Mouse (Mus musculus) hindbrain, embryonic 13.5 days (tissue): Measurements from ENCODE around the gene Shox2. TPM values are rescaled to one million over a fixed set of nuclear protein-coding genes. Genes with fewer than 3 reads are reported as not detected.

ENCODE experiments used
- ATAC-seq: fragments of 200-750 bp; cut with Nextera tagmentation; 2 replicates; pipeline ENCODE4 v1.8.0; 2017; ENCODE audit warnings: moderate TSS enrichment; ENCODE audit not compliant: low FRiP score
- H3K27ac ChIP-seq: fragments of 300-500 bp; sonication (generic); 2 replicates; pipeline ENCODE4 v1.5.1; 2015; ENCODE audit warnings: inconsistent platforms, mild to moderate bottlenecking, moderate library complexity
- H3K27me3 ChIP-seq: fragments of 300-500 bp; sonication (generic); 2 replicates; pipeline ENCODE4 v1.6.1; 2015; ENCODE audit warnings: mild to moderate bottlenecking, inconsistent platforms
- H3K36me3 ChIP-seq: fragments of 300-500 bp; sonication (generic); 2 replicates; pipeline ENCODE4 v1.6.1; 2015; ENCODE audit warnings: mild to moderate bottlenecking, inconsistent platforms
- H3K4me1 ChIP-seq: fragments of 300-500 bp; sonication (generic); replicated peaks from 2 replicates; pipeline ENCODE4 v1.6.1; 2015; ENCODE audit warnings: inconsistent platforms
- H3K4me2 ChIP-seq: fragments of 300-500 bp; sonication (generic); 2 replicates; pipeline ENCODE4 v1.6.1; 2015; ENCODE audit warnings: inconsistent platforms, mild to moderate bottlenecking, moderate library complexity
- H3K4me3 ChIP-seq: fragments of 300-500 bp; sonication (generic); 2 replicates; pipeline ENCODE4 v1.5.1; 2015; ENCODE audit warnings: mild to moderate bottlenecking, inconsistent platforms
- H3K9ac ChIP-seq: fragments of 300-500 bp; sonication (generic); 2 replicates; pipeline ENCODE4 v1.6.1; 2015; ENCODE audit warnings: mild to moderate bottlenecking, inconsistent platforms
- H3K9me3 ChIP-seq: fragments of 300-500 bp; sonication (generic); 2 replicates; pipeline ENCODE4 v1.6.1; 2016; ENCODE audit warnings: inconsistent platforms
- WGBS: fragments of 180-500 bp; shearing (Covaris S2); methylation state at CpG from one replicate; pipeline ENCODE4 v1.1.7; 2015; 5-methylcytosine and 5-hydroxymethylcytosine counted together
- polyA plus RNA-seq: library from polyadenylated mRNA; unstranded; fragments of >200 nt; fragmentation: Nextera tagmentation; extraction: Ambion mirVana; gene quantifications from 2 replicates; pipeline ENCODE4 v1.2.1, GENCODE M21; 2015

Gene Shox2
- 33.9 and 48.7 TPM in 2 replicates for polyA plus RNA-seq

DNA sequence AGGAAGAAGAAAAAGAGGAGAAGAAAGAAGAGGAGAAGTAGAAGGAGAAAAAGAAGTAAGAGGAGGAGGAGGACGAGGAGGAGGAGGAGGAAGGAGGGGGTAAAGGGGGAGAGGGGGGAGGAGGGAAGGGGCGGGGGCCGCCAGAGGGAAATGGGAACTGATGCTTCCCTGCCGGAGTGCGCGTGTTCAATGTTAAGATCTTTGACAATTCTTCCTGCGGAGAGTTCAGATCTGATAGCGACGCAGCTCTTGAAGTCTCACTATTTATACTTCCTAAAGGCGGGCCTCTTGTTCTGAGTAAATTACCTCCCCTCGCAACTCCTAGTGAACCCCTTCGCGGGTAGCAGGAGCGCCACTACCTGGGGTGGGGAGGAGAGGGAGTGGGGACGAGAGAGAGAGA lies at the start of gene Shox2:
Gene Shox2 (minus strand): TSS at position 66 of the 400 bp plus-strand sequence.
- peak within 1 kb of the TSS; percentile 86 for H3K27ac ChIP-seq
- no peak for ATAC-seq
- peak within 1 kb of the TSS; percentile 46 for H3K4me3 ChIP-seq
- H3K27me3 ChIP-seq, result peaks cover 73% of the 10 kb centered on the region
- H3K4me2 ChIP-seq, result peak within 1 kb of the TSS; percentile 60
- peak within 1 kb of the TSS; percentile 71 for H3K9ac ChIP-seq
- 1% methylated on average over 14 of the region's 15 CpGs for WGBS
- peaks cover 31% of the 10 kb centered on the region for H3K4me1 ChIP-seq
- no peaks in the 10 kb centered on the region for H3K36me3 ChIP-seq
- no peaks in the 10 kb centered on the region for H3K9me3 ChIP-seq

DNA sequence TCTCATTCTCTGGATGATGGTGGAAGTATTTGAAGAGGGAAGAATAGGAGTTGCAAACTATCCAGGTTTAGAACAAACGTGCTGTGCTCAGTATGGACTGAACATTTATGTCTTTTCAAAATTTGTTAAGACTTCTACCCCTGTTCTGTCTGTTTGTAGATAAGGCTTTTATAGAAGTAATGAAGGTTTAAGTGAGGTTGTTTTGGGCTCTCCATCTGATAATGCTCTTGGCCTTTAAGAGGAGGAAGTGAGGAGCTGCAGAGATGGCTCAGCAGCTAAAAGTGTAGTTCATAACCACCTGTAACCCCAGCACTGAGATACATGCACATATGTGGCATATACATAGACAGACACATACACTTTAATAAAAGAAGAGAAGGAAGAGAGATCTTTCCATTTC lies 15.2 kb upstream of the Shox2 start:
- Histone ChIP-seq H3K9me3 (no peaks in the 10 kb centered on the region), H3K27me3 (no peaks in the 10 kb centered on the region), H3K36me3 (peaks cover 25% of the 10 kb centered on the region), H3K27ac (no peak overlapping the region), H3K4me3 (no peak overlapping the region), H3K9ac (no peak overlapping the region), H3K4me1 (no peaks in the 10 kb centered on the region), H3K4me2 (no peak overlapping the region)
- no peak for ATAC-seq
- 96% methylated on average over 1 of the region's 1 CpGs for WGBS

DNA sequence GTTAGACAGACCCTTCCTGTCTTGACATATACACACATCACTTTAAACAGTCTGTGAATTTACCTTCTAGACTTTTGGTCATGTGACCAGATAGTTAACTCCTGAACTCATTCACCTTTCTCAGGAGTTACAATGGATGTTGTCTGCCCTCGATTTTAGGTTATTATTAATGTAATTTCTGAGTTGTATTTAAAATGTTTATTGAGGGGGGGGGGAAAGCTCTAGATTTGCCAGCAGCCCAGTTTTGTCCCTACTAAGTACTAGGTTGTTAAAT lies 4.7 kb upstream of the Shox2 start:
- no peaks in the 10 kb centered on the region for H3K9me3 ChIP-seq
- peak overlapping the region; percentile 82 for H3K9ac ChIP-seq
- no peak for ATAC-seq
- peak overlapping the region; percentile 69 for H3K4me3 ChIP-seq
- H3K4me2 ChIP-seq, result peak overlapping the region; percentile 65
- H3K4me1 ChIP-seq, result peaks cover 20% of the 10 kb centered on the region
- no peak overlapping the region; the same call in 1 of the 2 replicates for H3K27ac ChIP-seq
- 15% methylated on average over 1 of the region's 1 CpGs for WGBS
- H3K27me3 ChIP-seq, result peaks cover 29% of the 10 kb centered on the region
- H3K36me3 ChIP-seq, result no peaks in the 10 kb centered on the region

DNA sequence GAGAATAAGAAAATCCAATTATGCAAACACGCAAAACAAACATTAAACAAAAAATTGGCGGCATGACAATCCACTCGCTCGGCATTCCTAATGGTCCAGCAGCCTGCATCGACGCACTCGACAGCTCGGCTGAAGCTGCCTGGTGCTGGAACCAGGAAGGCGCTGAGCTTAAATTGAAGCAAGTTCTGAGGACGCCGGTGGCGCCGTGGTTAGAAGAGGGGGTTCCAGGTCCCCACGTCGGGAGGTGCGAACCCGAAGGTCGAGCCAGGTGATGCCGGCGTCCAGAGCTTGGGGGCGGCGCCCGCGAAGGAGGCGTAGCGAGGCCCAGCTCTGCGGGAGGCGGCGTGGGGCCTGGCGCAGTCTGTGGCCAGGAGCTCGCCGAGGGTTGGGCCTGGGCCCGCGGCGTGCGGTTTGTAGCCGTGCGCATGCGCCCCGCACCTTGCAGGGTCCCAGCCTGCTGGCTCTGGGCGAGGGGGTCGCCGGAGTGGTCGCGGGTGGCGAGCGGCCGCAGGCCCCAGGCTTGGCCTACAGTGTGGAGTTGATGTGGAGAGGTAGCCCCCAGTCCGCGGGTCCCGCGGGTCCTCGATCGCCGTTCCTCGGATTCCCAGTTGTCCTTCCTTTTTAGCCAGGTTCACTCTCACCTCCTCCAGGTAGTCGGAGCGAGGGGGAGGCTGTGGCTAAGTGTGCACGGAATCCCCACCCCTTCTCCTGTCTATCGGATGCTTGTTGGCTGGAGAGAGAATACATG lies 4.1 kb upstream of the Shox2 start:
- peak overlapping the region; percentile 69 for H3K4me3 ChIP-seq
- peak overlapping the region; percentile 82 for H3K9ac ChIP-seq
- no peaks in the 10 kb centered on the region for H3K36me3 ChIP-seq
- H3K27ac ChIP-seq, result peak overlapping the region; percentile 63
- H3K9me3 ChIP-seq, result no peaks in the 10 kb centered on the region
- WGBS, result under 1% methylated on average over 60 of the region's 60 CpGs
- peaks cover 34% of the 10 kb centered on the region for H3K27me3 ChIP-seq
- peaks cover 25% of the 10 kb centered on the region for H3K4me1 ChIP-seq
- peak; percentile 96 for ATAC-seq
- peak overlapping the region; percentile 65 for H3K4me2 ChIP-seq

DNA sequence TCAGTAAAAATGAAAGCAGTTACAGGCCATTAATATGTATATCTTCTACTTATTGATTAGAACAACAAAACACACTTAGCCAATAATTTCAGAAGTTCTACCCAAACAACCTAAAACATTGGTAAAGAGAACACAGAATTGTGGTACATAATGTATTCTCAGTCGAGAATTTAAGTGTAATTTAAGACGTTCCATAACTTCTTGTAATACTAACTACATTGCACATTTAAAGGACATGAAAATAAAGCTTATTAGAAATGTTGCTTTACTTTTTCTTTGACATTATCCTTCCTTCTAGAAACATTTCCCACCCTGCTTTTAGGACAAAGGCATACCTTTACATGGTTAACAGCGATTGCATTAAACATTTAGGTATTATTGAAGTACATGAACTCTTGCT lies 1.9 kb upstream of the Shox2 start:
- H3K4me2 ChIP-seq, result no peak overlapping the region
- peaks cover 32% of the 10 kb centered on the region for H3K4me1 ChIP-seq
- no peak overlapping the region for H3K27ac ChIP-seq
- H3K4me3 ChIP-seq, result no peak overlapping the region
- no peak for ATAC-seq
- H3K9me3 ChIP-seq, result no peaks in the 10 kb centered on the region
- H3K36me3 ChIP-seq, result no peaks in the 10 kb centered on the region
- H3K27me3 ChIP-seq, result peaks cover 56% of the 10 kb centered on the region
- H3K9ac ChIP-seq, result no peak overlapping the region
- WGBS, result 11% methylated on average over 3 of the region's 3 CpGs

DNA sequence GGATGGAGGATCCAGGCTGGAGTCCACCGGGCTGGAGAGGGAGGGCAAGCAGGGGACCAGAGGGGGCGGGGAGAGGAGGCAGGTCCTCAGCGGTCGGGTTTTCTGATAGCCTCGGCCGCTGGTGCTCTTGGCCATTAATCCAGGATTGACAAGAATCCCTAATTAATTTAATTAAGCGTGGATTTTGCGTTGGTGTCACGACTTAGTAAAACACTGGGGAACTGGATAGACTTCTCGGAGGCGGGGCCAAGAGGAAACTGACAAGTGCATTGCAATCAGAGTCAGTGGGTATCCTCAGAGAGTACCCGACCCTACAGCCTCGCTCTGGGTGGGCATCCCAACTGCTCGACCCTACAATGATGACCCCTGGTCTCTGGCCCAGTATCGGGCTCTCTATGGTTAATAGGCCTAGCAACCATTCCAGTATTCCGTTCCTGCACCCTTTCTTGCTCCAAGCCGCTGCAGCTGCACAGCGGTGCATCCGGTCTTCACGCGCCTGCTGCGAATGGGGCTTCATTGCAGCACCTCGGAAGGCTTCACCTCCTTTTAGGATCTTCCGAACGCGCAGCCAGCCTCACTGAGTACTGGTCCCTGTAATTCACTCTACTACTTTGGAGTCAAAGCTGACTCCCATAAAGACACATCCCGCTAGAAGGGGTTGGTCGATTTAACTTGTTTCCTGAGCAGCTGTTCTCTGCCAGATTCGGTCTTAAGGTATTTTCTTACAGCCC lies 775 bp upstream of the Shox2 start:
- H3K9me3 ChIP-seq, result no peaks in the 10 kb centered on the region
- H3K4me2 ChIP-seq, result peak overlapping the region; percentile 60
- peak overlapping the region; percentile 46 for H3K4me3 ChIP-seq
- WGBS, result under 1% methylated on average over 29 of the region's 29 CpGs
- peaks cover 32% of the 10 kb centered on the region for H3K4me1 ChIP-seq
- H3K27ac ChIP-seq, result peak overlapping the region; percentile 86
- H3K9ac ChIP-seq, result peak overlapping the region; percentile 56; the same call in 1 of the 2 replicates
- H3K36me3 ChIP-seq, result no peaks in the 10 kb centered on the region
- peaks cover 68% of the 10 kb centered on the region for H3K27me3 ChIP-seq
- ATAC-seq, result no peak

DNA sequence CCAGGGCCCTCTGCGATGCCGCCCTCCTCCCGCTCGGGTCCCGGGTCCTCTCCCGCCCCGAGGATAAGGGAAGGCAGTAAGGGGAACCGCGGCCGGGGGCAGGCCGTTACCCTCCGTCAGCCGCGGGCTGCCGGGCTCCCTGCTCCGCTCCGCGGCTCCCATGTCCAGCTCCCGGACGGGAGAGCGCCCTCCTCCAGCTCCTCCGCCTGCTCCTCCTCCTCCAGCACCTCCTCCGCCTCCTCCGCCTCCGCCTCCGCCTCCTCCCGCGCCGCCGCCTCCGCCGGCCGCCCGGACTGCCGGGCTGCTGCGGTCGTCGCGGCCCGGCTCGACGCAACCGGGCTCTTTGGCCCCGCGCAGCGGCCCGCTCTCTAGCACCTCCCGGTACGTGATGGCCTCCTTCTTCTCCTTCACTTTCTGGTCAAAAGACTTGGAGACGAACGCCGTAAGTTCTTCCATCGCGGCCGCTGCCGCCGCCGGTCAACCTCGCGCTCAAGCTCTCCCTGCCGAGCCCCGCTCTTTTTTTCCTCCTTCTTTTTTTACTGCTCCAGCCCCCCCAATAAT lies 390 bp downstream of the Shox2 start, which contains the start of gene Rsrc1:
Gene Rsrc1 (plus strand): TSS at position 290 of the 561 bp plus-strand sequence.
- no peaks in the 10 kb centered on the region for H3K36me3 ChIP-seq
- H3K4me3 ChIP-seq, result peak within 1 kb of the TSS; percentile 46
- H3K9me3 ChIP-seq, result no peaks in the 10 kb centered on the region
- peak; percentile 6; the same call in 1 of the 2 replicates for ATAC-seq
- WGBS, result 1% methylated on average over 47 of the region's 62 CpGs
- H3K27me3 ChIP-seq, result peaks cover 76% of the 10 kb centered on the region
- peaks cover 26% of the 10 kb centered on the region for H3K4me1 ChIP-seq
- peak within 1 kb of the TSS; percentile 86 for H3K27ac ChIP-seq
- H3K4me2 ChIP-seq, result peak within 1 kb of the TSS; percentile 60
- H3K9ac ChIP-seq, result peak within 1 kb of the TSS; percentile 71

DNA sequence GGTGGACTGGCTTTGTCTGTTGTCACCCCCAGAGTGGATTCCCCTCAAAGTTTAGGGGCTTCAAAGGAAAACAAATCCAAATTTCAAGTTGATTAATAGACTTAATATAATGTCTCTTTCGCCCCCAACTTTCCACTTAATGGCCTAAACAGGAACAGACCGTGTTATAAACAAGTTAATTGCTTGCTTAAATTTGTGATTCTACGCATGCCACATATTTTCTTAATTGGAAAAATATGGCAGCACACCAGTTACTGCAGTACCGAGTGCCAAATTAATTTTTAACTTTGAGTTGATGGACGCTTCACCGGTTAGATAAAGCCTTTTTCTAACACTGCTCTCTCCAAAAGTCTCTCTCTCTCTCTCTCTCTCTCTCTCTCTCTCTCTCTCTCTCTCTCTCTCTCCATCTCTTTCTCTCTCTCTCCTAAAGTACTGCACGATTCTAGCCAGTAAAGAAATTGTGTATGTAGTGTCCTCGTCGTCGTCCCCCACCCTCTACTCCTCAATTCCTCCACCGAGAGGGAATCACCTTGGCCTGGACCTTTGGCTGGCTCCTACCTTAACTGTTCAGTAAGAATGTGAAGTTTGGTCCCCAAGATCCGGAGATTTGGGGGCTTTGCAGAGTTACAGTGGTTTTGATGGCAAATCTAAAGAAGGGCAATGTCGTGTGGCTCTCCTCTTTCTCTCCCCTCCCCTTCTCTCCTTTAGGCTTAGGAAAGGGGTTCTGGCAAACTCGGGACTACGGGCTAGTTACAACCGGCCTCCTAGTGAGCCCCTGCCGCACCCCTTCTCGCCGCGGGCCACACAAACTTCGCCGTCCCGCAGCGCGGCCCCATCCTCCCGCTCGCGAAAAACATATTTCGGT lies 1.2 kb downstream of the Shox2 start:
- H3K4me1 ChIP-seq, result peaks cover 25% of the 10 kb centered on the region
- peak overlapping the region; percentile 71 for H3K9ac ChIP-seq
- no peak for ATAC-seq
- H3K4me3 ChIP-seq, result peak overlapping the region; percentile 46
- no peaks in the 10 kb centered on the region for H3K36me3 ChIP-seq
- WGBS, result 2% methylated on average over 29 of the region's 29 CpGs
- H3K27ac ChIP-seq, result peak overlapping the region; percentile 86
- no peaks in the 10 kb centered on the region for H3K9me3 ChIP-seq
- H3K4me2 ChIP-seq, result peak overlapping the region; percentile 60
- peaks cover 80% of the 10 kb centered on the region for H3K27me3 ChIP-seq

DNA sequence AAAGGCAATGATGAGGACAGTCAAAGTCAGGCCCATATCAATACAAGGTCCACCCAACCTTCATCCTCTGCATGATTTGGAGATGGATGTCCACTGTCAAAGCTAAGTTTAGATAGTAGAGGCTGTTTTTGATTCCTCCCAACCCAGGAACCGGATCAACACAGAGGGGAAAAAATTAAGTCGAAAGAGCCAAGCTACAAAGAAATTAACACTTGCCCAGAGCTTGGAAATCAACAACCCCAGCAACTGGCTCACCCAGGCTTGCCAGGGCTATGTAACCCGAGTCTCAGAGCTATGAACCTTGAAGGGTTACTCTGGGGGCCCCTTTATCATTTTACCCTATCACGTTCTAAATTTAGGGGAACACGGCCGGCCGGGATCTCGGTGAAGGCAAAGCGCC lies 2.1 kb downstream of the Shox2 start:
- Histone ChIP-seq H3K27me3 (peaks cover 86% of the 10 kb centered on the region), H3K4me2 (peak overlapping the region; percentile 40; the same call in 1 of the 2 replicates), H3K27ac (peak overlapping the region; percentile 86), H3K4me1 (peaks cover 25% of the 10 kb centered on the region), H3K9ac (peak overlapping the region; percentile 68), H3K4me3 (peak overlapping the region; percentile 46), H3K36me3 (no peaks in the 10 kb centered on the region), H3K9me3 (no peaks in the 10 kb centered on the region)
- WGBS, result 4% methylated on average over 9 of the region's 9 CpGs
- no peak for ATAC-seq

DNA sequence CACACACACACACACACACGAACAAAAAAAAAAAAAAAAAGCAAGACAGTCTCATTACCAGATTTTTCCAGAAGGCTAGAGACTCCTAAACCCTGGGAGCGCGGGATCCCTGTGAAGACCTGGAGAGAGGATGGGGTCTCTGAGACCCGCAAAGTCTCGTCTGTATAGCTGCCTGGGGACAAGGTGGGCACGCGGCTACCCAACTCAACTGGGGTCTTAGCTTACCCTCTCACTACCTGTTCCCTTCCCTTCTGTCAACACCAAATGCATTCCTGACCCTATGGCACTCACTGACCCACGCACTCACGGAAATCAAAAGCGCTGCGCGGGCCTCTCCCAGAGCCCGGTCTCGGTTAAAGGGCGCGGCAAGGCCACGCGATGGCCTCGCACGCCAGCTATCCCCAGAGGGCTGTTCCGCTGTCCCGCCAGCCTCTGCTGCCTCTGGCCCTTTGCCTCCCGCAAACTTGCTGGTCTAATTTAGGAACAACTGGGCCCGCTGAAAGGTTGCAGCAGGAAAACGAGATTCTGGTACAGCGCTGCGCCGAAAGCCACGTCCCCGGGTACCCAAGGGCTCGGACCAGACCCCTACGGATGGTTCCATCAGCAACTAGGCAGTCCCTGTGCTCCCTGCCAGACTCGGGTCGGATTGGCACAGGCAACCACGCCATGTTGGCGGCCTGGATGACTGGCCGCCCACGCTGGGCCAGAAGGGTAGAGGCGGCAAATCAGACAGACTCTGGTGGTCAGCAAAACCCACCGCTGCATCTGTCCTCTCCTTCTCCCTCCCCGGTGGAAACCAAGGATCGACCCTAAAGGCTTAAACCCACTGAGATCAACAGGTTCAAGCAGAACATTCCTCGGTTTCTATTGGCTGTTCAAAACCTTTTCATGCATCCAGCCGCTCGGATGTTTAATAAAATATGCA lies 2.9 kb downstream of the Shox2 start:
- peak overlapping the region; percentile 40 for H3K4me2 ChIP-seq
- H3K9ac ChIP-seq, result peak overlapping the region; percentile 68
- peaks cover 86% of the 10 kb centered on the region for H3K27me3 ChIP-seq
- H3K27ac ChIP-seq, result peak overlapping the region; percentile 86
- H3K4me1 ChIP-seq, result peaks cover 26% of the 10 kb centered on the region
- peak overlapping the region; percentile 46 for H3K4me3 ChIP-seq
- WGBS, result under 1% methylated on average over 45 of the region's 45 CpGs
- no peak for ATAC-seq
- H3K9me3 ChIP-seq, result no peaks in the 10 kb centered on the region
- H3K36me3 ChIP-seq, result no peaks in the 10 kb centered on the region
